Mouse (Mus musculus) liver, adult 2 months (tissue): ENCODE results near the gene Tead1. TPM values are rescaled to one million over a fixed set of nuclear protein-coding genes. Genes with fewer than 3 reads are reported as not detected.

Source experiments
- DNase-seq: peaks from one replicate; pipeline ENCODE4 v3.0.0-alpha.2; 2011; ENCODE audit warnings: low read depth, low spot score; ENCODE audit errors: extremely low read depth
- H3K27ac ChIP-seq: fragments of 200-500 bp; replicated peaks from 2 replicates; pipeline ENCODE4 v1.5.1; 2012; ENCODE audit warnings: low read depth, mild to moderate bottlenecking, control low read depth, inconsistent platforms, low read length; ENCODE audit not compliant: insufficient read depth
- H3K27me3 ChIP-seq: fragments of 200-500 bp; 2 replicates; pipeline ENCODE4 v1.6.1; 2012; ENCODE audit warnings: mild to moderate bottlenecking, moderate library complexity, low read length, inconsistent platforms; ENCODE audit not compliant: control insufficient read depth, insufficient read depth
- H3K36me3 ChIP-seq: fragments of 200-500 bp; 2 replicates; pipeline ENCODE4 v1.6.1; 2012; ENCODE audit warnings: low read length, inconsistent platforms; ENCODE audit not compliant: control insufficient read depth, insufficient read depth
- H3K4me1 ChIP-seq: fragments of 200-500 bp; 2 replicates; pipeline ENCODE4 v1.6.1; 2011; ENCODE audit warnings: low read length; ENCODE audit not compliant: control insufficient read depth, insufficient read depth
- H3K4me3 ChIP-seq: fragments of 200-500 bp; 2 replicates; pipeline ENCODE4 v1.5.1; 2011; ENCODE audit warnings: low read depth, mild to moderate bottlenecking, control low read depth, low read length, moderate library complexity; ENCODE audit not compliant: insufficient read depth
- H3K79me2 ChIP-seq: fragments of 200-500 bp; 2 replicates; pipeline ENCODE4 v1.6.1; 2012; ENCODE audit warnings: inconsistent platforms, mild to moderate bottlenecking, low read length, moderate library complexity; ENCODE audit not compliant: control insufficient read depth, insufficient read depth
- H3K9ac ChIP-seq: fragments of 200-500 bp; 2 replicates; pipeline ENCODE4 v1.6.1; 2012; ENCODE audit warnings: low read depth, mild to moderate bottlenecking, control low read depth, inconsistent platforms, low read length
- CTCF ChIP-seq: fragments of 200-500 bp; IDR thresholded peaks from 2 replicates; pipeline ENCODE4 v1.5.1; 2011; ENCODE audit warnings: low read depth, low read length, control low read depth
- POLR2A ChIP-seq: fragments of 200-500 bp; IDR thresholded peaks from 2 replicates; pipeline ENCODE4 v1.6.1; 2011; ENCODE audit warnings: low read length, control low read depth; ENCODE audit not compliant: insufficient read depth; ENCODE audit errors: extremely low read depth
- WGBS: fragments of 180-500 bp; shearing (Covaris S2); methylation state at CpG from one replicate; pipeline ENCODE4 v1.1.7; 2018; 5-methylcytosine and 5-hydroxymethylcytosine counted together
- polyA plus RNA-seq: library from polyadenylated mRNA; depleted of rRNA; stranded (reverse); fragments of >200 nt; gene quantifications from 2 replicates; pipeline ENCODE4 v1.2.3, GENCODE M21; 2012
- total RNA-seq: library from RNA; depleted of rRNA; stranded (reverse); fragments of >200 nt; gene quantifications from 2 replicates; pipeline ENCODE4 v1.2.3, GENCODE M21; 2014

Gene Tead1
- total and polyA plus RNA-seq, 2 experiments: 2.3 to 4.1 TPM

GRCm38 (mm10) chr7:112762870-112763269 lies 83.8 kb downstream of the Tead1 start:
- no peak overlapping the region for H3K4me3 ChIP-seq
- peaks cover 10% of the 10 kb centered on the region; the same call in 1 of the 2 replicates for H3K4me1 ChIP-seq
- H3K36me3 ChIP-seq: no peaks in the 10 kb centered on the region
- DNase-seq: no peak
- TF ChIP-seq POLR2A (no peak), CTCF (no peak)
- H3K27me3 ChIP-seq: no peaks in the 10 kb centered on the region
- no peak overlapping the region for H3K27ac ChIP-seq
- no peaks in the 10 kb centered on the region; the same call in 1 of the 2 replicates for H3K79me2 ChIP-seq
- no peak overlapping the region for H3K9ac ChIP-seq
- WGBS: 86% methylated on average over 2 of the region's 2 CpGs

GRCm38 (mm10) chr7:112763513-112763912 lies 84.4 kb downstream of the Tead1 start:
- H3K36me3 ChIP-seq: no peaks in the 10 kb centered on the region
- no peak overlapping the region for H3K27ac ChIP-seq
- TF ChIP-seq POLR2A: no peak
- TF ChIP-seq CTCF: no peak
- H3K27me3 ChIP-seq: no peaks in the 10 kb centered on the region
- peaks cover 10% of the 10 kb centered on the region; the same call in 1 of the 2 replicates for H3K4me1 ChIP-seq
- 11% methylated on average over 3 of the region's 3 CpGs for WGBS
- no peak overlapping the region for H3K4me3 ChIP-seq
- no peak overlapping the region for H3K9ac ChIP-seq
- H3K79me2 ChIP-seq: no peaks in the 10 kb centered on the region; the same call in 1 of the 2 replicates
- DNase-seq: peak; percentile 84

- TF ChIP-seq CTCF (no peak), POLR2A (no peak)
These were observed 85.8 kb downstream of the Tead1 start for GRCm38 (mm10) chr7:112764921-112765320.

GRCm38 (mm10) chr7:112769866-112770265 lies 90.7 kb downstream of the Tead1 start:
- no peak for TF ChIP-seq CTCF
- no peak for TF ChIP-seq POLR2A
- no peaks in the 10 kb centered on the region for H3K27me3 ChIP-seq

More at GRCm38 (mm10) chr7:112764921-112765320, 85.8 kb downstream of the Tead1 start:
- DNase-seq: no peak
- 82% methylated on average over 4 of the region's 4 CpGs for WGBS
- H3K27ac ChIP-seq: no peak overlapping the region
- H3K4me3 ChIP-seq: no peak overlapping the region
- H3K9ac ChIP-seq: no peak overlapping the region
- H3K27me3 ChIP-seq: no peaks in the 10 kb centered on the region
- H3K36me3 ChIP-seq: no peaks in the 10 kb centered on the region
- H3K79me2 ChIP-seq: no peaks in the 10 kb centered on the region; the same call in 1 of the 2 replicates
- peaks cover 10% of the 10 kb centered on the region; the same call in 1 of the 2 replicates for H3K4me1 ChIP-seq

GRCm38 (mm10) chr7:112771461-112771860 lies 92.3 kb downstream of the Tead1 start:
- TF ChIP-seq POLR2A (no peak), CTCF (no peak)
- H3K79me2 ChIP-seq: peaks cover 4% of the 10 kb centered on the region
- no peaks in the 10 kb centered on the region for H3K36me3 ChIP-seq
- no peak overlapping the region for H3K4me3 ChIP-seq
- no peaks in the 10 kb centered on the region for H3K4me1 ChIP-seq
- 97% methylated on average over 6 of the region's 6 CpGs for WGBS
- H3K27me3 ChIP-seq: no peaks in the 10 kb centered on the region
- H3K27ac ChIP-seq: no peak overlapping the region
- DNase-seq: no peak
- no peak overlapping the region for H3K9ac ChIP-seq

More at GRCm38 (mm10) chr7:112769866-112770265, 90.7 kb downstream of the Tead1 start:
- Histone ChIP-seq H3K9ac (no peak overlapping the region), H3K4me3 (no peak overlapping the region), H3K4me1 (no peaks in the 10 kb centered on the region; the same call in 1 of the 2 replicates), H3K36me3 (no peaks in the 10 kb centered on the region), H3K27ac (no peak overlapping the region), H3K79me2 (peaks cover 4% of the 10 kb centered on the region; the same call in 1 of the 2 replicates)
- DNase-seq: no peak
- WGBS: 89% methylated on average over 2 of the region's 2 CpGs

GRCm38 (mm10) chr7:112772777-112773176 lies 93.7 kb downstream of the Tead1 start:
- H3K9ac ChIP-seq: no peak overlapping the region
- TF ChIP-seq CTCF (no peak), POLR2A (no peak)

More at GRCm38 (mm10) chr7:112772777-112773176, 93.7 kb downstream of the Tead1 start:
- Histone ChIP-seq H3K79me2 (peaks cover 4% of the 10 kb centered on the region), H3K36me3 (no peaks in the 10 kb centered on the region), H3K27ac (no peak overlapping the region), H3K27me3 (no peaks in the 10 kb centered on the region), H3K4me1 (no peaks in the 10 kb centered on the region), H3K4me3 (no peak overlapping the region)
- no peak for DNase-seq
- WGBS: 69% methylated on average over 6 of the region's 6 CpGs
